Mouse (Mus musculus) stomach, embryonic 14.5 days (tissue): Measurements from ENCODE around the gene Gm12845. TPM values are rescaled to one million over a fixed set of nuclear protein-coding genes. Genes with fewer than 3 reads are reported as not detected.
"Not testable (repeated sequence)": the region's sequence is repeated elsewhere in the genome, so short reads cannot be mapped to it uniquely, and the experiment has no call there.

Experiments
- ATAC-seq: fragments of 200-750 bp; cut with Nextera tagmentation; 2 replicates; pipeline ENCODE4 v1.8.0; 2017; ENCODE audit warnings: low read depth, moderate TSS enrichment; ENCODE audit not compliant: insufficient number of reproducible peaks, insufficient read depth, low FRiP score
- H3K27ac ChIP-seq: fragments of 300-500 bp; sonication (generic); 2 replicates; pipeline ENCODE4 v1.5.1; 2014; ENCODE audit warnings: mild to moderate bottlenecking, low read length, moderate library complexity, mixed read lengths
- H3K27me3 ChIP-seq: fragments of 300-500 bp; sonication (generic); 2 replicates; pipeline ENCODE4 v1.6.1; 2014; ENCODE audit warnings: low read length, control low read depth, mixed read lengths; ENCODE audit not compliant: control insufficient read depth, insufficient read depth
- H3K36me3 ChIP-seq: fragments of 300-500 bp; sonication (generic); 2 replicates; pipeline ENCODE4 v1.6.1; 2014; ENCODE audit warnings: mild to moderate bottlenecking, control low read depth, low read length, moderate library complexity, mixed read lengths; ENCODE audit not compliant: control insufficient read depth, insufficient read depth
- H3K4me1 ChIP-seq: fragments of 300-500 bp; sonication (generic); 2 replicates; pipeline ENCODE4 v1.6.1; 2014; ENCODE audit warnings: low read length, control low read depth, mixed read lengths; ENCODE audit not compliant: control insufficient read depth, insufficient read depth
- H3K4me2 ChIP-seq: fragments of 300-500 bp; sonication (generic); replicated peaks from 2 replicates; pipeline ENCODE4 v1.6.1; 2014; ENCODE audit warnings: low read depth, low read length, control low read depth
- H3K4me3 ChIP-seq: fragments of 300-500 bp; sonication (generic); 2 replicates; pipeline ENCODE4 v1.5.1; 2014; ENCODE audit warnings: low read depth, low read length, control low read depth
- H3K9ac ChIP-seq: fragments of 300-500 bp; sonication (generic); replicated peaks from 2 replicates; pipeline ENCODE4 v1.6.1; 2014; ENCODE audit warnings: low read depth, mild to moderate bottlenecking, control low read depth, low read length, moderate library complexity, mixed read lengths
- H3K9me3 ChIP-seq: fragments of 300-500 bp; sonication (generic); 2 replicates; pipeline ENCODE4 v1.6.1; 2016; ENCODE audit warnings: low read depth, low read length, control low read depth; ENCODE audit not compliant: control insufficient read depth
- WGBS: fragments of 180-500 bp; shearing (Covaris S2); extraction: QIAGEN DNeasy Blood & Tissue Kit; methylation state at CpG from one replicate; pipeline ENCODE4 v1.1.7; 2014; 5-methylcytosine and 5-hydroxymethylcytosine counted together
- polyA plus RNA-seq: library from polyadenylated mRNA; unstranded; fragments of >200 nt; fragmentation: Nextera tagmentation; extraction: Ambion mirVana; gene quantifications from 2 replicates; pipeline ENCODE4 v1.2.1, GENCODE M21; 2014

Gene Gm12845
- polyA plus RNA-seq, 1 experiment from 2014 or later, result not detected

DNA sequence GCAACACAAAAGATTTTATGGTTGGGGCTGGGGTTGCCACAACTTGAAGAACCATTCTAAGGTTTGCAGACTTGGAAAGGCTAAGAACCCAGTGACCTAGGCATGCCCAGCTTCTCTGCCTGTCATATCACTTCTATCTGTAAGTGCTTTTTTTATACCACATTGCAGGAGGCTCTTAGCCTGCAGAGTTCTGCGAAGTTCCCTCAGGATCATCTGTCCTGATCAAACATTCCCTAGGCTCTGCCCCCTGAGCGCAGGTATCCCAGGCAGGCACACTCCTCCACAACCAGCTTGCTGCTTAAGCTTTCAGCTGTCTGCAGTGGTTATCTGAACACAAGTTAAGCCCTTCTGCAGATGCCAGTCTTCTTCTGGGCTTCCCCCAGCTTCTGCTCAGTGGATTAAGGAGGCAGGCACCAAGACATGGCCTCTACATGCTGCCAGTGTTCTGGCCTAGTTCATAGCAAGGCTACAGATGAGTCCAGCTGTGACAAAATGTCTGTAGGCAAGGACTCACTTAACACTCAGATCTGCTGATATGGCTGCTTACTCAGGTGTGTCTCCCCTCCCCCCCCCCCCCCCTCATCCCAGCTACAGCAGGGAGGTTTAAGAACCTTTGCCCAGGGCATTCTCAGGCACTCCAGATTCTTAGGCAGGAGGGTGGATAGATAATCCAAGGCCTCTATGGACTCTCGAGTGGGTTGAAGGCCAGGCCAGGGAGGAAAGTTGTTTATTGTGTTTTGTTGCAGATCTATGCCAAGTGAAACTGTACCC lies 15.2 kb upstream of the Gm12845 start:
- H3K27ac ChIP-seq, result no peak overlapping the region; the same call in 1 of the 2 replicates
- WGBS, result 48% methylated on average over 3 of the region's 3 CpGs
- ATAC-seq, result peak; percentile 37; the same call in 1 of the 2 replicates
- H3K4me2 ChIP-seq, result no peak overlapping the region
- no peak overlapping the region for H3K9ac ChIP-seq
- H3K27me3 ChIP-seq, result no peaks in the 10 kb centered on the region
- no peaks in the 10 kb centered on the region for H3K9me3 ChIP-seq
- no peak overlapping the region for H3K4me3 ChIP-seq
- H3K36me3 ChIP-seq, result no peaks in the 10 kb centered on the region
- H3K4me1 ChIP-seq, result no peaks in the 10 kb centered on the region

DNA sequence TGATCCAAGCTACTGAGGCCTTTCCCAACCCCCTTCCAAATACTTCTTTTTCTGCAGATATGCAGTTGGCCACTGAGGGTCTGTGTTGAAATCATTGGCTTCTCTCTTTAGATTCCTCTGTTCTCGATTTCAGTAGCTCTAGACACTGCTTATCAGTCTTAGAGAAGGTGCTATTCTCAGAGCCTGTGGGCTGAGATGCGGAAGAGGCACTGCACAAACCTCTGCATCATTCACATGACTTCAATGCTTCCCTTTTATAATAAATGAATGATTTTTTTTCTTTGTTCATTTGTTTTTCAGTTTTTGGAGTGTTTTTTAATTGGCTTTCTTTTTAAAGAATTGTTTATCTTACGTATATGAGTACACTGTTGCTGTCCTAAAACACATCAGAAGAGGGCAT lies 11.9 kb upstream of the Gm12845 start:
- ATAC-seq, result no peak
- Histone ChIP-seq H3K27me3 (no peaks in the 10 kb centered on the region), H3K27ac (no peak overlapping the region), H3K4me3 (no peak overlapping the region), H3K4me1 (no peaks in the 10 kb centered on the region), H3K4me2 (no peak overlapping the region), H3K9me3 (no peaks in the 10 kb centered on the region), H3K9ac (no peak overlapping the region), H3K36me3 (no peaks in the 10 kb centered on the region)
- WGBS, result 75% methylated on average over 3 of the region's 3 CpGs

DNA sequence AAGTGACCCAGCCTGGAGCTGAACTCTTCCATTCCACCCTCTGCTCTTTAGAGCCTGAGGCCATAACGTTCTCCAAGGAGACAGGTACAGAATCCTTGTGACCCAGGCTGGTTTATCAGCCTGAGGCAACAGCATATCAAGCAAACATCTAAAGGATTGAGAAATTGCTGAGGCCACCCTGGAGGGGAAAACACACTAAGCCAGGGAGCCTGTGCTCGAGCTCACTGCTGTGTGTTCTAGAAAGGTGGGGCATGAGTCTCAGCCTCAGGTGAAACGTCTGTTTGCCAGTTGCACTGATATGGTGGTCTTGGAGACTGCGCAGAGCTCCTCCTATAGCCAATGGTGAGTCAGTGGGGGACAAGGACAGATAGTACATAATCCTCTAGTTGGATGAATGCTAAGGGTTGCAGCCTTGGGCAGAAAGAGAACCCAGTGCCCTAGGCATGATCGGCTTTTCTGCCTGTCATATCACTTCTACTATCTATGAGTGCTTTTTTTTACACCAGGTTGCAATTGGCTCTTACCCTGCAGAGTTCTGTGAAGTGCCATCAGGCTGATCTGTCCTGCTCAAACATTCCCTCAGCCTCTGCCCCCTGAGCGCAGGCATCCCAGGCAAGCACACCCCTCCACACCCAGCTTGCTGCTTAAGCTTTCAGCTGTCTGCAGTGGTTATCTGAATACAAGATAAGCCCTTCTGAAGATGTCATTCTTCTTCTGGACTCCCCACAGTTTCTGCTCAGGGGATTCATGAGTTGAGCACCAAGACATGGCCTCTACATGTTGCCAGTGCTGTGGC lies 10.7 kb upstream of the Gm12845 start:
- ATAC-seq, result no peak
- Histone ChIP-seq H3K4me2 (no peak overlapping the region), H3K36me3 (no peaks in the 10 kb centered on the region), H3K27ac (no peak overlapping the region), H3K9me3 (no peaks in the 10 kb centered on the region), H3K9ac (no peak overlapping the region), H3K4me3 (no peak overlapping the region), H3K27me3 (no peaks in the 10 kb centered on the region), H3K4me1 (no peaks in the 10 kb centered on the region)
- WGBS, result 66% methylated on average over 6 of the region's 6 CpGs

DNA sequence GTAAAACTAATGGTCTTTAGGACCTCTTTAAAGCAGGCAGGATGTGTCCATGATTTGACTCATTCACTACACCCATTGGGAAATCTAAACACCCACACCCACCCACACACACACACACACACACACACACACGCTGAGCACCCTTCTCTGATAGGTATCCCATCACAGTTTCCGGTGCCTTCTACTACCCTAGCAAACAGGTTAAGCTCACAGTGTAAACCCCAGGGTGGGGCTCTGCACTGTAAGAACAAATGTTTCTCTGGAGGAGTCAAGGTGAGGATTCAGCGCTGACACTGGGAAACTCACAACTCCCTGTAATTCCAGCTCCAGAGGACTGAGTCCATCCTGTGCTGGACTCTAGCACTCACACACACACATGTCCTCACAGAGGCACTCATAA lies 7.7 kb downstream of the Gm12845 start:
- Histone ChIP-seq H3K27me3 (no peaks in the 10 kb centered on the region), H3K4me1 (no peaks in the 10 kb centered on the region), H3K4me2 (no peak overlapping the region), H3K9ac (no peak overlapping the region), H3K36me3 (no peaks in the 10 kb centered on the region), H3K4me3 (no peak overlapping the region), H3K27ac (no peak overlapping the region), H3K9me3 (no peaks in the 10 kb centered on the region)
- ATAC-seq, result no peak
- 82% methylated on average over 3 of the region's 3 CpGs for WGBS

DNA sequence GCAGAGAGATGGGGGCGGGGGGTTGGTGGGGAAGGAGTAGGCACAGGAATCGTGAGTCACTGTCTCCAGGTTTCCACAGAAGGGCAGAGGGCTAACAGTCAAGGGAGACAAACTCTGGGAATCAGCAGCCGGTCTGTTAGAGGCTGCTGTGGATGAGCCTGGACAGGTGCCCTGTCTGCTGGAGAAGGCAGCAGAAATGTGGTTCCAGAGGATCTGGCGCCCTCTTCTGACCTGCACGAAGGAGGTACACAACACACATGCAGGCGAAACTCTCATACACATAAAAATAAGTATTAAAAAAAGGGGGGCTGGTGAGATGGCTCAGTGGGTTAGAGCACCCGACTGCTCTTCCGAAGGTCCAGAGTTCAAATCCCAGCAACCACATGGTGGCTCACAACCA lies 13.3 kb downstream of the Gm12845 start:
- Histone ChIP-seq H3K4me3 (no peak overlapping the region), H3K4me2 (no peak overlapping the region), H3K36me3 (no peaks in the 10 kb centered on the region), H3K9ac (no peak overlapping the region), H3K4me1 (no peaks in the 10 kb centered on the region), H3K27me3 (no peaks in the 10 kb centered on the region), H3K9me3 (no peaks in the 10 kb centered on the region), H3K27ac (no peak overlapping the region)
- ATAC-seq, result no peak
- WGBS, result 57% methylated on average over 8 of the region's 8 CpGs

DNA sequence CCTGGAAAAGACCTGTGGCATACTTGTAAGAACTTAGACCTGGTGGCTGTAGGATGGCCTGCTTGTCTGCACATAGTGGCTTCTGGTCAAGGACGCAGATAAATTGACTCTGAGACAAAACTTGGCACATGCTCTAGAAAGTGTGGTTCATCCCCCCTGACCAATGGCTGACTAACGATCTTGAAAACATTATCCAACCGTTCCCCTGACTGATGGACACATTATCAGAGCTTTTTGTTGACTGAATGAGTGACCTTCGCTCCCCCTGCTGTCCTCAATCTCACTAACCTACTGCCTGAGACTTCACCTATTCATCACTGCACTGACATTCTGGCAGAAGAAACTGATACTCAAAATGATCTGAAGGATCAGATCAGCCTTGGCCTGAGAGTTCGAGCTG lies 28.3 kb downstream of the Gm12845 start:
- H3K4me3 ChIP-seq, H3K4me1 ChIP-seq, H3K9me3 ChIP-seq, H3K27me3 ChIP-seq, H3K27ac ChIP-seq, ATAC-seq, H3K36me3 ChIP-seq, H3K9ac ChIP-seq, H3K4me2 ChIP-seq: not testable (repeated sequence)
- WGBS, result 31% methylated on average over 5 of the region's 5 CpGs

DNA sequence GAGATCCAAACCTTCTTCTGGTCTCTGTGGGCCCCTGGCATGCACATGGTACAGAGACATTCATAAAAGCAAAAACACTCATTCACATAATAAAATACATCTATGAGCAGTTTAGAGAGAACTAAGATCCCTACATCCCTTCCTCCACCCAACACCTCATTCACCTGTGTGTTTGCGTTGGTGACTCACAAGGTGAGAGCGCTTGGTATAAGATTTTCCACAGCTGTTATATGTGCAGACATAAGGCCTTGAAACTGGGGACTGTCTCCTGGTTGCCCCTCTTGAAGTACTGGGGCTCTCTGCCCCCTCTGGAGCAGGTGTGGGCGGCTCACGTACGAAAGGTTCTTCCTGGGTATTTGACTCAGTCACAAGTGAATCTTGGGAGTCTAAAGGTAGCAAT lies 35.9 kb downstream of the Gm12845 start:
- ATAC-seq, result no peak
- 93% methylated on average over 5 of the region's 5 CpGs for WGBS
- no peak overlapping the region for H3K9ac ChIP-seq
- no peaks in the 10 kb centered on the region for H3K9me3 ChIP-seq
- H3K27me3 ChIP-seq, result no peaks in the 10 kb centered on the region
- H3K4me3 ChIP-seq, result no peak overlapping the region
- no peak overlapping the region for H3K4me2 ChIP-seq
- H3K4me1 ChIP-seq, result no peaks in the 10 kb centered on the region
- no peak overlapping the region for H3K27ac ChIP-seq
- H3K36me3 ChIP-seq, result no peaks in the 10 kb centered on the region

DNA sequence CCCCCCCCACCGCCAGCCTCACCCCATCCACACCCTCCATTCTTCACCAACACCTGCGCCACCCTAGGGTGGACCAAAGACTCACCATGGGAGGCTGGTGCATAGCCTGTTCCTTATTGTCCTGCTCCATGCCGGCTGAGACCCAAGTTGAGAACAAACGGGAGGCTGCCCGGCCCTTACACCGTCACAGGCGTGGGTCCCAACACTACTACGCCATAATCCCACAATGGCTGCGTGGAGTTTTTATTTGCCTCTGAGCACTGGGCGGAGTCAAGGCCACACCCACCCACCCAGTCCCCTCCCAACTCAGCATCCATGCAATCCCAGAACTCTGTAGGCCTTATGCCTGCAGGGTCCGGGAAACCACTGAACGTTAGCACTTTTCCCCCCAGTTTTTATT lies 41.2 kb downstream of the Gm12845 start, which contains the start of gene Klf17:
TSS of gene Klf17 (minus strand) at position 233 of the 400 bp plus-strand sequence.
- Histone ChIP-seq H3K9ac (no peak within 1 kb of the TSS), H3K27ac (no peak within 1 kb of the TSS), H3K4me3 (no peak within 1 kb of the TSS), H3K36me3 (no peaks in the 10 kb centered on the region), H3K27me3 (no peaks in the 10 kb centered on the region), H3K4me2 (no peak within 1 kb of the TSS), H3K4me1 (no peaks in the 10 kb centered on the region), H3K9me3 (no peaks in the 10 kb centered on the region)
- ATAC-seq, result 0 out of 2 replicates have a peak, but pooled peaks have one; percentile 18
- WGBS, result 69% methylated on average over 11 of the region's 12 CpGs
